16 mouse cellular contexts compared by ENCODE assay signal in genomic region chr10:113495345-113495918, GRCm38 (mm10).
"Had no signal": no experiment of that assay in that cellular context is flagged by ENCODE, and none has a peak within 500 bp of the region (broad histone marks: within the 10 kb centered on the region; RNA-seq: fewer than 3 reads in every experiment).

No protein-coding gene starts in this region.

- H3K4me1 ChIP-seq: midbrain, embryonic 10.5 days; midbrain, embryonic 13.5 days; neural tube, embryonic 13.5 days; neural tube, embryonic 15.5 days; stomach, embryonic 15.5 days had no signal

- H3K27ac ChIP-seq: midbrain, embryonic 10.5 days; midbrain, embryonic 13.5 days; neural tube, embryonic 13.5 days; neural tube, embryonic 15.5 days; stomach, embryonic 15.5 days; stomach, postnatal 0 days had no signal

- H3K9ac ChIP-seq: lung, embryonic 14.5 days; midbrain, embryonic 13.5 days; neural tube, embryonic 13.5 days; neural tube, embryonic 15.5 days; stomach, embryonic 15.5 days had no signal

- H3K36me3 ChIP-seq: midbrain, embryonic 10.5 days; midbrain, embryonic 13.5 days; neural tube, embryonic 13.5 days; neural tube, embryonic 15.5 days; stomach, embryonic 15.5 days had no signal

- H3K9me3 ChIP-seq: neural tube, embryonic 15.5 days; stomach, embryonic 15.5 days had no signal

- H3K4me3 ChIP-seq: midbrain, embryonic 10.5 days; midbrain, embryonic 13.5 days; myocyte; neural tube, embryonic 13.5 days; neural tube, embryonic 15.5 days; stomach, embryonic 15.5 days had no signal

- H3K4me2 ChIP-seq: lung, embryonic 14.5 days; midbrain, embryonic 13.5 days; neural tube, embryonic 13.5 days; neural tube, embryonic 15.5 days; stomach, embryonic 15.5 days had no signal

- H3K27me3 ChIP-seq: midbrain, embryonic 13.5 days; neural tube, embryonic 13.5 days; neural tube, embryonic 15.5 days; stomach, embryonic 15.5 days had no signal

- DNase-seq: lung, adult 18-20 months; lung, embryonic 14.5 days; lung, postnatal 10 days; lung, postnatal 4 days; right cerebral cortex, postnatal 14 days; thymus, adult 2 months; thymus, postnatal 25 days; thymus, postnatal 4 days had no signal

- ATAC-seq: midbrain, embryonic 13.5 days; midbrain, embryonic 16.5 days had no signal
